Mouse (Mus musculus): ENCODE results near the gene Sh3gl3. TPM values are rescaled to one million over a fixed set of nuclear protein-coding genes. Genes with fewer than 3 reads are reported as not detected.
"Not testable (repeated sequence)": the region's sequence is repeated elsewhere in the genome, so short reads cannot be mapped to it uniquely, and the experiment has no call there.

Gene Sh3gl3
- total RNA-seq, 4 experiments from 2014 or later: 7.7 to 10.7 (median 8.6) TPM

- DNase-seq: no peak
Observed at GRCm38 (mm10) chr7:82236152-82236898, 62.7 kb downstream of the Sh3gl3 start.

GRCm38 (mm10) chr7:82236899-82237162 is 63.2 kb downstream of the Sh3gl3 start:
- no peak for DNase-seq

DNA sequence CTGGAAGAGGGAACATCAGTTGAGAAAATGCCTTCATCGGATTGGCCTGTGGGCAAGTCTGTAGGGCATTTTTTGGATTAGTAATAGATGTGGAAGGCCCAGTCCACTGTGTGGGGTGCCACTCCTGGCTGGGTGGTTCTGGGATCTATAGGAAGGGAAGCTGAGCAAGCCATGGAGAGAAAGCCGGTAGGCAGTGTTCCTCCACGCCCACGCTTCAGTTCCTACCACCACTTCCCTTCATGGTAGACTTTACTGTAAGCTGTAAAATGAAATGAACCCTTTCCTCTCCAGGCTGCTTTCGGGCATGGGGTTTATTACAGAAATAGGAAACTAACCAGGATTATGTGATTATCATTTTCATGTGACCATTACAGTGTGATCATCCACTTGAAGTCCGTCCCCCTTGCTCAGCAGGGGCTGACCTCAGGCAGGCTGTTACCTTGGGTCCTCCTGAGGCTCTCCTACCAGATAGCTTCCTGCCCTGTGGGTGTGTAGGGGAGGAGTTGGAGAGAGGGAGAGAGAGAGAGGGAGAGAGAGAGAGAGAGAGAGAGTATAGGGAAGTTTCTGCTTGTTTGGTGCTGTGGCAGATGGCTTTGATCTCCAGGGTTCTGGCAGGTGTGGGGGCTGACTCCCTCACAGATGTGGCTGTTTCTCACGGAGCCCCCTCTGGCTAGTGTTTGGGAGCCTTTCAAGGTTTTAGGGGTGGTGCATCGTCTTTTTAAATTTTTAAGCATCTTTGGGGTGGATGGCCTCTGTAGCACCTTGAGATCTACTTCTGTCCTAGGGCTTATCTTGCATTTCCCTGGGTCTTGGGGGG is 67.0 kb downstream of the Sh3gl3 start:
- DNase-seq: no peak

- DNase-seq: no peak
Observed at GRCm38 (mm10) chr7:82244701-82245100, 71.1 kb downstream of the Sh3gl3 start.

GRCm38 (mm10) chr7:82248953-82249695 is 75.5 kb downstream of the Sh3gl3 start:
- DNase-seq: no peak

DNA sequence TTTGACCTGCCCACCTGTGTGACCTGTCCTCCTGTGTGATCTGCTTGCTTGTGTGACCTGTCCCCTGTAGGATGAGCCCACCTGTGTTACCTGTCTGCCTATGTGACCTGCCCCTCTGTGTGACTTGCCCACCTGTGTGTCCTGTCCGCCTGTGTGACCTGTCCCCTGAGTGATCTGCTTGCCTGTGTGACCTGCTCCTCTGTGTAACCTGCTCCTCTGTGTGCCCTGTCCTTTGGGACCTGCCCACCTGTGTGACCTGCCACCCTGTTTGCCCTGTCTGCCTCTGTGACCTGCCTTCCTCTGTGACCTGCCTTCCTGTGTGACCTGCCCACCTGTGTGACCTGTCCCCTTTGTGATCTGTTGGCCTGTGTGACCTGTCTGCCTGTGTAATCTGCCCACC is 79.7 kb downstream of the Sh3gl3 start:
- DNase-seq: no peak

GRCm38 (mm10) chr7:82256936-82257335 is 83.3 kb downstream of the Sh3gl3 start:
- no peak for DNase-seq

DNA sequence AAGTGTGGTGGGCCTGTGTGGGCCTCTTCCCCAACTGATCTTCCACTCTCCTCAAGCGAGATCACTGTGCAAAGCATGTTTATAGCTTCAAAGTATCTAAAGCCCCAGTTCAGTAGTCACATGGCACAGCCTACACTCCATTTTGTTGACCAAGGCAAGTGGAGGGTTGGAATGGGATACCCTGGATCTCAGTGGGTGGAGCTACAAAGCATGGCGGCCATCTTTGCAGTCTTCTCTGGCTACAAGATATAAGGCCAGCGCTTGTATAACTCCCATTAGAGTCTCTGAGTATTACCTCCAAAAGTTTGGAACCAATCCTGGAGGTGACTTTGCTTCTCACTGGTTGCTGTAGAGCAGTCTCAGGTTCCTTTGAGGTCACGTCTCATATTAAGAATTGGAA is 83.9 kb downstream of the Sh3gl3 start:
- DNase-seq: no peak

- peak; percentile 36 for DNase-seq
Observed at GRCm38 (mm10) chr7:82260210-82260609, 86.6 kb downstream of the Sh3gl3 start.

- no peak for DNase-seq
Observed at GRCm38 (mm10) chr7:82263141-82263540, 89.5 kb downstream of the Sh3gl3 start.

GRCm38 (mm10) chr7:82264119-82264518 is 90.5 kb downstream of the Sh3gl3 start:
- no peak for DNase-seq

- no peak for DNase-seq
Observed at GRCm38 (mm10) chr7:82265365-82265764, 91.7 kb downstream of the Sh3gl3 start.

DNA sequence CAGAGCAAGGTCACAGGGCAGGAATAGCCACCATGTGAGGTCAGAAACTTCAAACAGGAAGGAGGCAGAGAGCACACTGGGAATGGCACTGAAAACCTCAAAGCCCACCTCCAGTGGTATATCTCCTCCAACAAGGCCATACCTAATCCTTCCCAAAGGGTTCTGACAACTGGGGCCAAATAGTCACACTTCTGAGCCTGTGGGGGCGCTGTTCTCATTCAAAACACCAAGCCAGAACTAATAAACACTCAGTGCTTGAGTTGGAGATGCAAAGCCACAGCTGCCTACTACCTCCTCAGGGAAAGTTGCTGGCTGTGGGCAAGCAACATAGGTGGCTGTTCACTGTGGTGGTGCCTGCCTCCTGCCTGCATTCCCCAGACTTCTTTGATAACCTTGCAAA is 96.3 kb downstream of the Sh3gl3 start:
- no peak for DNase-seq

DNA sequence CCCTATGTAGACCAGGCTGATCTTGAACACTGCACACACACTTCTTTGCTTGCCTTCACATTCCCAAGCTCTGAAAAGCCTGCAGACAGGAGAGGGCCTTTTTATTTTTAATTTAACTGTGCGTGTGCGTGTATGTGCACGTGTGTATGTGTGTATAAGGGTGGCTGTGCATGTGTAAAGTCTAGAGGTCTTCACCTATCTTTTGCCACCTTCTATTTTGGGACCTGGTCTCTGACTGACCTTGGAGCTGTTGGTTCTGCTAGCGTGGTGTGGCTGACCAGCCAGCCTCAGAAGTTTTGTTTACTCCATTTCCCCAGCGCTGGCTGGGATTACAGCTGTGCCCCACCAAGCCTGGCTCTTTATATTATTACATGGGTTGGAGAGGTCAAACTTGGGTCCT is 98.1 kb downstream of the Sh3gl3 start:
- DNase-seq: no peak

GRCm38 (mm10) chr7:82272875-82273274 is 99.2 kb downstream of the Sh3gl3 start:
- not testable (repeated sequence) for DNase-seq

DNA sequence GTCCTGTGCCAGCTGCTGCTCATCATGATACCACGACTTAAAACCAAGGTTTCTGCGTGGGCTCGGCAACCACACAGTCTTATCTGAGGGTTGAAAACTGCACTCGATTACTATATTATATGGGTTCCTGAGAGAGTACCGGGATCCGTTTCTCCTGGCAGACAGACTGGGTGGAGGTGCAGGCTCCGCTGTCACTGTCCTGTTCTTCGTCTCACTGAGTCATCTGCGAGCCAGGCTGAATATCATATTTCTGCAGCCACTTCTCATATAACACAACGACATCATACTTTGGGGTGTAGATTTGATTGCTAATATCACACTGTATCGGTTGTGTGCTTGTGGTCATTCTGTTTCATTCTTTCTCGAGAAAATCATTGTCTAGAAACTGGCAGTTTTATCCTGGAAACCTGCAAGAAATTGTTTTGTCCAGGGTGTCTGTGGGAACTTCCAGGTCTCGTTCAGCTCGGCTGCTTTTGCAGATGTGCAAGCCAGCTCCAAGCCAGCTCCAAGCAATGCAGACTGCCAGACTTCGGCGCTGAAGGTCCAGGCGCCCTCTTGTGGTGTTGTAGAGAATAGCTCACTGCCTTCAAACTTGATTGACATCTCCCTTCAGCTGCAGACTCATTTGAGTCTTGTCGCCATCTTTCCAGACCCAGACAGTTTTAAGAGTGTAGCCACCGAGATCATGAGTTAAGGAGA is 100.5 kb downstream of the Sh3gl3 start:
- no peak for DNase-seq

DNA sequence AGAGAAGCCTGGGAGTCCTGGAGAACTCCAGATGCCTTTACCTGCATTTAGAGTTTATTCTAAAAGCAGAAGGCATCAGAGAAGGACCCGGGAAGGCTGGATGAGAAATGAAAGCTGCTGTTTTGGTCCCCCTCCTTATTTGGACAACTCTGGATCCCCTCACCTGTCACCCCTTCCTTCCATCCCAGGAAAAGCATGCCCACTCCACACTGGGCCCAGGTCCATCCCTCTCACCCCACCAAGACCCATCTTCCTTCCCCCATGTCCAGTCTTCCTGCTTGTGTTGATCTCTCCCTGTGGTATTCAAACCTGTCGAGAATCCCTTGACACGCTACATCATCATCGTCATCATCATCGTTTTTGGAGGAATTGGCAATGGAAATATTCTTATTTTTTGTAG is 101.3 kb downstream of the Sh3gl3 start:
- no peak for DNase-seq

DNA sequence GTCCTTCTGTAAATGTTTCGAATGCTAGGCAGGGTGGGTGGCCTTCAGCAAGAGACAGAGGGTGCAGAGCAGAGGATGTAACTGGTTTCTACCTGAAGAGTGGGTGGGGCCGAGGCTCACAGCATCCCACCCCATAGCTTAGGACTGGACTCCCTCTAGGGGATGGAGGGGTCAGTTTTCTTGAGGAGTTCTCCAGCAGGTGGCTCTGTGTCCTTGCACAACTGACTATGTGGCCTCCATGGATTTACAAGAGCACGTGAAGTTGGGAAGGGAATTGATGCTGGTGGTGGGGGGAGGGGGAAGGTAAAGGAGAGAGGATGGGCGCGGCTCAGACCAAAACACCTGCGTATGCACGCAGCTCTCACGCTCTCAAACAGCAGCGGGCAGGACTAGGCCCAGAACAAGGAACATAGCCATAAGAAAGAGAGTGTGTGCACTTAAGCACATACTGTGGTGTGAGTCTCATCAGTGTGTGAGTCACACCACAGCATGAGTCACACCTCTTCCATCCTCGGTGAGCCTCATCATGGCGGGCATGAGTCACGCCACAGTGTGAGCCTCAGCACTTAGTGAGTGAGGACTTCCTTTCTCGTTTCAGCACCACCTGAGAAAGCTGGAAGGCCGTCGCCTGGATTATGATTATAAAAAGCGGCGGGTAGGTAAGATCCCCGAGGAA is 102.0 kb downstream of the Sh3gl3 start:
- DNase-seq: no peak

GRCm38 (mm10) chr7:82282011-82282410 is 108.4 kb downstream of the Sh3gl3 start:
- DNase-seq: no peak

GRCm38 (mm10) chr7:82282464-82282863 is 108.8 kb downstream of the Sh3gl3 start:
- no peak for DNase-seq

DNA sequence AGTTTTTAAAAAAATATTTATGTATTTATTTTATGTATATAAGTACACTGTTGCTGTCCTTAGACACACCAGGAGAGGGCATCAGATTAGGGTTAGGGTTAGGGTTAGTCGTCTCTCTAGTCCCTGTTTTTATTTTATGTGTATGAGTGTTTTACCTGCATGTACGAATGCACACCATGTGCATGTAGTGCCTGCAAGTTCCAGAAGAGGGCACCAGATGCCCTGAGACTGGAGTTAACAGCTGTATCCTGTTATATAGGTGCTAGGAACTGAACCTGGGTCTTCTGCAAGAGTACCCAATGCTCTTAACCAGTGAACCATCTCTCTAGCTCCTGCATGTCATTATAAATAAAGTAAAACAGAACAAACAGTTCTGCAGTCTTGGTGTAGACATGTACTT is 113.6 kb downstream of the Sh3gl3 start:
- no peak for DNase-seq

GRCm38 (mm10) chr7:82293441-82293840 is 119.8 kb downstream of the Sh3gl3 start:
- no peak for DNase-seq
